ENCODE assay signal across 23 mouse cellular contexts in genomic region chr1:39511775-39512174, GRCm38 (mm10). TPM values are rescaled to one million over a fixed set of nuclear protein-coding genes. Genes with fewer than 3 reads are reported as not detected.
A peak's percentile ranks its signal among the peaks of the same experiment; 100 is the strongest.
DNase-seq lines count a peak whose midpoint lies in the region; ATAC-seq lines count a peak whose summit lies in the region.
"Had no signal": no experiment of that assay in that cellular context is flagged by ENCODE, and none has a peak within 500 bp of the region (broad histone marks: within the 10 kb centered on the region; RNA-seq: fewer than 3 reads in every experiment).

No protein-coding gene starts in this region.

- ATAC-seq in kidney, embryonic 14.5 days (ENCODE audit: low FRiP score, low TSS enrichment) = peak; percentile 39; the same call in 1 of the 2 replicates
- peak; percentile 77 for ATAC-seq in monocyte, adult 5-6 weeks (replicated peaks; ENCODE audit: insufficient number of reproducible peaks, low FRiP score, low TSS enrichment, poor library complexity, severe bottlenecking)
- ATAC-seq in erythroid progenitor cell, adult 5-6 weeks (replicated peaks; ENCODE audit: low FRiP score, poor library complexity, severe bottlenecking) = no peak
- ATAC-seq: activated CD4-positive, CD25-positive, alpha-beta regulatory T cell, adult 4 months; forebrain, embryonic 13.5 days; forebrain, embryonic 15.5 days; forebrain, postnatal 0 days; Patski had no signal

- H3K27me3 ChIP-seq in kidney, embryonic 14.5 days (ENCODE audit: control insufficient read depth, insufficient read depth, low read length) = no peaks in the 10 kb centered on the region
- H3K27me3 ChIP-seq: embryonic facial prominence, embryonic 13.5 days; embryonic facial prominence, embryonic 15.5 days; forebrain, embryonic 13.5 days; forebrain, embryonic 15.5 days; Patski had no signal

- no peak overlapping the region for H3K4me3 ChIP-seq in kidney, embryonic 14.5 days (ENCODE audit: low read length)
- H3K4me3 ChIP-seq: embryonic facial prominence, embryonic 13.5 days; embryonic facial prominence, embryonic 15.5 days; erythroblast, embryonic 14.5 days; forebrain, embryonic 13.5 days; forebrain, embryonic 15.5 days had no signal

- WGBS in kidney, embryonic 14.5 days = 55% methylated on average over 8 of the region's 8 CpGs

- peak; percentile 37 to 57 for DNase-seq in adrenal gland, adult (ENCODE audit: inconsistent age in 2 of 2, low spot score in 1 of 2)
- no peak for DNase-seq in adrenal gland, postnatal 14 days
- no peak for DNase-seq in kidney, postnatal 4 days
- DNase-seq: adrenal gland, adult 2 months; adrenal gland, postnatal 25 days; cerebellum, adult 11-12 months; cerebellum, adult 2 months; cerebellum, adult 9-11 months; cerebellum, postnatal 14 days; cerebellum, postnatal 36 days; embryo, embryonic 11 days; forebrain, postnatal 0 days had no signal

- H3K4me2 ChIP-seq in kidney, embryonic 14.5 days (replicated peaks; ENCODE audit: low read depth, low read length) = no peak overlapping the region
- H3K4me2 ChIP-seq: embryonic facial prominence, embryonic 13.5 days; embryonic facial prominence, embryonic 15.5 days; forebrain, embryonic 13.5 days; forebrain, embryonic 15.5 days had no signal

- H3K27ac ChIP-seq in kidney, embryonic 14.5 days (ENCODE audit: low read depth, low read length) = no peak overlapping the region
- H3K27ac ChIP-seq: embryonic facial prominence, embryonic 13.5 days; embryonic facial prominence, embryonic 15.5 days; forebrain, embryonic 13.5 days; forebrain, embryonic 15.5 days had no signal

- no peaks in the 10 kb centered on the region for H3K9me3 ChIP-seq in kidney, embryonic 14.5 days (ENCODE audit: control insufficient read depth, low read length)
- H3K9me3 ChIP-seq: embryonic facial prominence, embryonic 13.5 days; embryonic facial prominence, embryonic 15.5 days; forebrain, embryonic 13.5 days; forebrain, embryonic 15.5 days; G1E had no signal

- no peaks in the 10 kb centered on the region for H3K4me1 ChIP-seq in kidney, embryonic 14.5 days (ENCODE audit: control insufficient read depth, insufficient read depth, low read length)
- H3K4me1 ChIP-seq: forebrain, embryonic 13.5 days; forebrain, embryonic 15.5 days had no signal

- H3K36me3 ChIP-seq in kidney, embryonic 14.5 days (ENCODE audit: control insufficient read depth, insufficient read depth, low read length) = no peaks in the 10 kb centered on the region
- H3K36me3 ChIP-seq: embryonic facial prominence, embryonic 13.5 days; embryonic facial prominence, embryonic 15.5 days; forebrain, embryonic 15.5 days; G1E had no signal

- no peak overlapping the region for H3K9ac ChIP-seq in kidney, embryonic 14.5 days (ENCODE audit: low read depth, low read length)
- H3K9ac ChIP-seq: embryonic facial prominence, embryonic 13.5 days; embryonic facial prominence, embryonic 15.5 days; forebrain, embryonic 13.5 days; forebrain, embryonic 15.5 days; forebrain, postnatal 0 days had no signal

RNA-seq across cellular contexts. Expression of gene Cnot11, which starts 23.0 kb away (rescaled TPM):
- total RNA-seq in adrenal gland, postnatal 14 days (2021) = 17.4 and 20.4 TPM in 2 replicates
- 30.0 and 36.2 TPM in 2 replicates for polyA plus RNA-seq in kidney, embryonic 14.5 days (2014; fragmentation: Nextera tagmentation; extraction: Ambion mirVana)
- total RNA-seq in monocyte, adult 5-6 weeks (2017) = 23.9 to 27.3 TPM (median 24.0 TPM) in 3 replicates
- total RNA-seq in erythroid progenitor cell, adult 5-6 weeks (2015; ENCODE audit: low replicate concordance) = 6.1 and 6.3 TPM in 2 replicates
- 9.9 and 17.3 TPM in 2 replicates for total RNA-seq in erythroid progenitor cell, adult 5-6 weeks (2017; ENCODE audit: low replicate concordance)

RNA-seq across cellular contexts. Expression of gene Tbc1d8, which starts 33.2 kb away (rescaled TPM):
- total RNA-seq in adrenal gland, postnatal 14 days (2021) = 9.3 and 10.6 TPM in 2 replicates
- 6.4 and 12.2 TPM in 2 replicates for polyA plus RNA-seq in kidney, embryonic 14.5 days (2014; fragmentation: Nextera tagmentation; extraction: Ambion mirVana)
- 39.0 to 79.2 TPM (median 41.9 TPM) in 3 replicates for total RNA-seq in monocyte, adult 5-6 weeks (2017)
- 25.2 and 43.2 TPM in 2 replicates for total RNA-seq in erythroid progenitor cell, adult 5-6 weeks (2015; ENCODE audit: low replicate concordance)
- total RNA-seq in erythroid progenitor cell, adult 5-6 weeks (2017; ENCODE audit: low replicate concordance) = 3.3 and 6.9 TPM in 2 replicates

Comparison
In these comparisons a context has a peak if more than half of its experiments do, and no peak if none do; other contexts are left out.
1. DNase-seq: peak in adrenal gland, adult (2 of 2); none in adrenal gland, postnatal 14 days (single experiment) and kidney, postnatal 4 days (0 of 2).